10 mouse cellular contexts compared by ENCODE assay signal in genomic region chr13:21161591-21161990, GRCm38 (mm10). TPM values are rescaled to one million over a fixed set of nuclear protein-coding genes. Genes with fewer than 3 reads are reported as not detected.
A peak's percentile ranks its signal among the peaks of the same experiment; 100 is the strongest.
DNase-seq lines count a peak whose midpoint lies in the region; ATAC-seq and TF ChIP-seq lines count a peak whose summit lies in the region.
"Had no signal": no experiment of that assay in that cellular context is flagged by ENCODE, and none has a peak within 500 bp of the region (broad histone marks: within the 10 kb centered on the region; RNA-seq: fewer than 3 reads in every experiment).

No protein-coding gene starts in this region.

- H3K27me3 ChIP-seq in E14TG2a.4 (ENCODE audit: insufficient read depth, low read length): peaks cover 10% of the 10 kb centered on the region
- no peaks in the 10 kb centered on the region for H3K27me3 ChIP-seq in hindbrain, embryonic 11.5 days (ENCODE audit: control insufficient read depth, insufficient read depth, low read length)

- H3K4me3 ChIP-seq in E14TG2a.4 (replicated peaks; ENCODE audit: low read length) (peak overlapping the region; percentile 89), macrophage (ENCODE audit: inconsistent target) (peak overlapping the region; percentile 71; the same call in 1 of the 2 replicates)
- peak overlapping the region; percentile 46 for H3K4me3 ChIP-seq in hindbrain, embryonic 11.5 days (ENCODE audit: low read depth, low read length)

- H3K27ac ChIP-seq in hindbrain, embryonic 11.5 days (ENCODE audit: low read depth, low read length): no peak overlapping the region
- H3K27ac ChIP-seq in macrophage: no peak overlapping the region

- H3K4me2 ChIP-seq in hindbrain, embryonic 11.5 days (replicated peaks; ENCODE audit: low read depth, low read length): peak overlapping the region; percentile 28

- 40% methylated on average over 2 of the region's 2 CpGs for WGBS in hindbrain, embryonic 11.5 days
- 25% methylated on average over 2 of the region's 2 CpGs for WGBS in macrophage (ENCODE audit: missing documents)

- TF ChIP-seq CTCF in E14TG2a.4 (conservative IDR thresholded peaks at IDR 0.05; ENCODE audit: low read length): no peak

- DNase-seq in heart, adult 11 months: peak; percentile 70
- DNase-seq in heart, postnatal 10 days: no peak
- DNase-seq in hindbrain, embryonic 11.5 days (ENCODE audit: low spot score): peak; percentile 34
- no peak for DNase-seq in urinary bladder, postnatal 36 days (ENCODE audit: low spot score in 2 of 2)
- no peak for DNase-seq in cerebellum, postnatal 14 days

- ATAC-seq in hindbrain, embryonic 11.5 days (ENCODE audit: low FRiP score): peak; percentile 19; the same call in 1 of the 2 replicates
- ATAC-seq in frontal cortex, adult (ENCODE audit: low TSS enrichment): no peak

- peaks cover 56% of the 10 kb centered on the region for H3K4me1 ChIP-seq in E14TG2a.4 (replicated peaks; ENCODE audit: low read depth, low read length)
- H3K4me1 ChIP-seq in hindbrain, embryonic 11.5 days (replicated peaks; ENCODE audit: control insufficient read depth, insufficient read depth, low read length): no peaks in the 10 kb centered on the region

- H3K79me2 ChIP-seq in macrophage (ENCODE audit: inconsistent target): no peaks in the 10 kb centered on the region

- intact Hi-C loops in heart, postnatal 10 days (cut with DNase I): loop anchor here (2.0 to 5.0 kb wide), 2 partner anchors 73 to 861 kb away; no protein-coding TSS in a partner anchor

- H3K36me3 ChIP-seq in E14TG2a.4 (ENCODE audit: insufficient read depth, low read length) (no peaks in the 10 kb centered on the region), macrophage (ENCODE audit: inconsistent target) (no peaks in the 10 kb centered on the region)
- no peaks in the 10 kb centered on the region for H3K36me3 ChIP-seq in hindbrain, embryonic 11.5 days (ENCODE audit: control insufficient read depth, insufficient read depth, low read length)

- H3K9ac ChIP-seq in hindbrain, embryonic 11.5 days (ENCODE audit: low read depth, low read length): no peak overlapping the region

- no peaks in the 10 kb centered on the region for H3K9me3 ChIP-seq in E14TG2a.4 (ENCODE audit: low read length)
- no peaks in the 10 kb centered on the region for H3K9me3 ChIP-seq in hindbrain, embryonic 11.5 days (ENCODE audit: control insufficient read depth, low read length)

RNA-seq across cellular contexts. Expression of gene Olfr1368, which starts 15.9 kb away (rescaled TPM):
- total RNA-seq in heart, postnatal 10 days (2021): not detected
- polyA plus RNA-seq in hindbrain, embryonic 11.5 days (2014; fragmentation: Nextera tagmentation; extraction: Ambion mirVana): not detected in 2 replicates
- total RNA-seq in macrophage (2018; cell fraction: chromatin; rRNA removed): not detected
- total RNA-seq in macrophage (2018; cell fraction: cytosol; rRNA removed): not detected
- total RNA-seq in macrophage (2018; cell fraction: nucleus; rRNA removed): not detected
- not detected in 3 replicates for polyA plus RNA-seq in macrophage (2018)
- total RNA-seq: liver, adult 2 months had no signal
- polyA plus RNA-seq: C2C12; liver, adult 2 months had no signal

RNA-seq across cellular contexts. Expression of gene Trim27, which starts 17.7 kb away (rescaled TPM):
- total RNA-seq in heart, postnatal 10 days (2021): 10 to 100 TPM; 26.9 to 33.6 TPM
- 133 and 144 TPM in 2 replicates for polyA plus RNA-seq in hindbrain, embryonic 11.5 days (2014; fragmentation: Nextera tagmentation; extraction: Ambion mirVana)
- 10 to 100 TPM in 24 of 26 experiments, 1 to 10 TPM in 2; 4.3 to 52.1 (median 25.5) TPM for total RNA-seq in macrophage (2018; cell fraction: chromatin; rRNA removed)
- 10 to 100 TPM; 22.7 to 50.8 (median 44.2) TPM for total RNA-seq in macrophage (2018; cell fraction: cytosol; rRNA removed)
- 10 to 100 TPM in 25 of 26 experiments, 1 to 10 TPM in 1; 9.8 to 66.8 (median 25.0) TPM for total RNA-seq in macrophage (2018; cell fraction: nucleus; rRNA removed)
- 29.7 to 59.8 TPM (median 37.0 TPM) in 3 replicates for polyA plus RNA-seq in macrophage (2018)

RNA-seq across cellular contexts. Expression of gene Olfr263, which starts 32.2 kb away (rescaled TPM):
- total RNA-seq in heart, postnatal 10 days (2021): not detected
- not detected in 2 replicates for polyA plus RNA-seq in hindbrain, embryonic 11.5 days (2014; fragmentation: Nextera tagmentation; extraction: Ambion mirVana)
- not detected for total RNA-seq in macrophage (2018; cell fraction: chromatin; rRNA removed)
- total RNA-seq in macrophage (2018; cell fraction: cytosol; rRNA removed): not detected
- not detected for total RNA-seq in macrophage (2018; cell fraction: nucleus; rRNA removed)
- not detected in 3 replicates for polyA plus RNA-seq in macrophage (2018)
- total RNA-seq: liver, adult 2 months had no signal
- polyA plus RNA-seq: C2C12; liver, adult 2 months had no signal

RNA-seq across cellular contexts. Expression of gene Olfr1369-ps1, which starts 50.3 kb away (rescaled TPM):
- total RNA-seq in heart, postnatal 10 days (2021): not detected
- 0.04 TPM in 1 of 2 replicates, not detected in the other for polyA plus RNA-seq in hindbrain, embryonic 11.5 days (2014; fragmentation: Nextera tagmentation; extraction: Ambion mirVana)
- total RNA-seq in macrophage (2018; cell fraction: chromatin; rRNA removed): not detected
- total RNA-seq in macrophage (2018; cell fraction: cytosol; rRNA removed): not detected
- not detected for total RNA-seq in macrophage (2018; cell fraction: nucleus; rRNA removed)
- polyA plus RNA-seq in macrophage (2018): not detected in 3 replicates
- total RNA-seq: liver, adult 2 months had no signal
- polyA plus RNA-seq: C2C12; liver, adult 2 months had no signal

Comparison
In these comparisons a context has a peak if more than half of its experiments do, and no peak if none do; other contexts are left out.
1. DNase-seq: peak in heart, adult 11 months (single experiment) and hindbrain, embryonic 11.5 days (single experiment); none in heart, postnatal 10 days (0 of 2), urinary bladder, postnatal 36 days (0 of 2) and cerebellum, postnatal 14 days (0 of 2).
2. Peak in every context shown above with its lines, with median percentiles within 50 percentile points of each other: H3K4me3 ChIP-seq.